Mouse (Mus musculus) cerebellum, adult 2 months (tissue): Measurements from ENCODE around the gene Kcnmb4. TPM values are rescaled to one million over a fixed set of nuclear protein-coding genes. Genes with fewer than 3 reads are reported as not detected.
A peak's percentile ranks its signal among the peaks of the same experiment; 100 is the strongest.

Experiments
- DNase-seq, 2 experiments: peaks; one replicate each; pipeline ENCODE4 v3.0.0; 2021
- H3K27ac ChIP-seq: fragments of 200-500 bp; 2 replicates; pipeline ENCODE4 v1.5.1; 2012; ENCODE audit warnings: low read length, control low read depth, inconsistent platforms; ENCODE audit not compliant: insufficient read depth
- H3K27me3 ChIP-seq: fragments of 200-500 bp; 2 replicates; pipeline ENCODE4 v1.6.1; 2012; ENCODE audit warnings: inconsistent platforms, mild to moderate bottlenecking, low read length, moderate library complexity; ENCODE audit not compliant: control insufficient read depth, insufficient read depth
- H3K4me1 ChIP-seq: fragments of 200-500 bp; 2 replicates; pipeline ENCODE4 v1.6.1; 2011; ENCODE audit warnings: low read length; ENCODE audit not compliant: control insufficient read depth, insufficient read depth
- H3K4me3 ChIP-seq: fragments of 200-500 bp; replicated peaks from 2 replicates; pipeline ENCODE3; 2011; ENCODE audit warnings: mild to moderate bottlenecking, low read depth, low read length, control low read depth; ENCODE audit not compliant: insufficient read depth
- CTCF ChIP-seq: fragments of 200-500 bp; IDR thresholded peaks from 2 replicates; pipeline ENCODE4 v1.5.1; 2011; ENCODE audit warnings: low read depth, mild to moderate bottlenecking, control low read depth, low read length, moderate library complexity, borderline replicate concordance; ENCODE audit not compliant: insufficient read depth
- POLR2A ChIP-seq: fragments of 200-500 bp; IDR thresholded peaks from 2 replicates; pipeline ENCODE4 v1.6.1; 2011; ENCODE audit warnings: low read length, control low read depth, borderline replicate concordance; ENCODE audit not compliant: insufficient read depth
- WGBS: fragments of 180-500 bp; shearing (Covaris S2); methylation state at CpG from one replicate; pipeline ENCODE4 v1.1.7; 2018; 5-methylcytosine and 5-hydroxymethylcytosine counted together
- polyA plus RNA-seq: library from polyadenylated mRNA; depleted of rRNA; stranded (reverse); fragments of >200 nt; gene quantifications from 2 replicates; pipeline ENCODE4 v1.2.3, GENCODE M21; 2012

Kcnmb4 gene
- polyA plus RNA-seq, 1 experiment = 88.8 TPM

DNA sequence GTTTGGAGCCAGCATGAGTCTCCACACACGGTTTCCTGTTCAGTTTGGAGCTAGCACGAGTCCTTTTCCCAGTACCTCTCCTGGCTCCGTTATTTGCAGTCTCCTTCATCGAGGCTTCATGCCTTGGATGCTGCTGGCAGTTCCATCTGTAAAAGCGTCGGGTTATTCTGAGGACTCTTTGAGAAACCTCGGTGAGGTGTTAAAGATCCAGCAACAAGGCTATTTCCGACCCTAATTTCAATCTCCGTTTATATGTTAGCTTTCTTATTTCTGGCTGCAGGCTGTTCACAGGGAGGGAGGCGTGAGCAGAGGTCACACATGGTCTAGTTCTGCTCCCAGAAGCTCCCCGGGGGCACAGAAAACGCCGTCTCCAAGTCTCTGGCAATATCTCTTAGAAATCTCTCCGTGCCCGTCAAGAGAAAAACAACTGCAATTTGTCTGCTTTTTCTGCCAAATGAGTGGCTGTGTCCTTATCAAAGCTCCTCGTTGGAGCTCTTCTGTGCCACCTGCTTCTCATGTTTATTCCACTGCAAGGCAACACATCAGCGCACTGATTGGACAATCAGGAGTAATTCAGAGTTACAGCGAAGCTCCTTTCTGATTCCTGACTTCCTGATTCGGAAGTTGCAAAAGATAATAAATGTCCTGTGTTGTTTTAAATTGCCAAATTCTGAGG is 65.9 kb downstream of the Kcnmb4 start:
- H3K27ac ChIP-seq = no peak overlapping the region
- TF ChIP-seq POLR2A = no peak
- no peak for TF ChIP-seq CTCF
- 16% methylated on average over 19 of the region's 19 CpGs for WGBS
- peaks cover 6% of the 10 kb centered on the region; the same call in 1 of the 2 replicates for H3K4me1 ChIP-seq
- DNase-seq = peak; percentile 14 to 18
- no peak overlapping the region for H3K4me3 ChIP-seq
- no peaks in the 10 kb centered on the region for H3K27me3 ChIP-seq

DNA sequence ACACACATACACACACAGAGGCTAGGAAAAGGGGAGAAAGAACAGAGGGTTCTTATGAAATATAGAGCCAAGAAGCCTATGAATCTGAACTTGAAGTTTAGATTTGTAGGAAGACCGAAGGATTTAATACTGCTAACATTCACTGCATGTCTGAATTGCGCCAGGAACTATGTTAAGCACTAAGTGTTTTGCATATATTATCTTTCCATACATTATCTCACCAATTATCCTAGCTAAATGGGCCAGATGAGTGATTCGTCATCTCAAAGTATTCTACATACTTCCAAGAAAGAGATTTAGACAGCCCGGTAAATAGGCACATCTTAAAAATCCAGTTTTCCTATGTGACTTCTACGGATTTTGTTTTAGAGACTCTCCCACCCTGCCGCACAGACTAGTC is 68.7 kb downstream of the Kcnmb4 start:
- Histone ChIP-seq H3K4me3 (no peak overlapping the region), H3K27ac (no peak overlapping the region), H3K4me1 (peaks cover 6% of the 10 kb centered on the region; the same call in 1 of the 2 replicates), H3K27me3 (no peaks in the 10 kb centered on the region)
- WGBS = 96% methylated on average over 6 of the region's 6 CpGs
- DNase-seq = no peak
- TF ChIP-seq POLR2A (no peak), CTCF (no peak)

DNA sequence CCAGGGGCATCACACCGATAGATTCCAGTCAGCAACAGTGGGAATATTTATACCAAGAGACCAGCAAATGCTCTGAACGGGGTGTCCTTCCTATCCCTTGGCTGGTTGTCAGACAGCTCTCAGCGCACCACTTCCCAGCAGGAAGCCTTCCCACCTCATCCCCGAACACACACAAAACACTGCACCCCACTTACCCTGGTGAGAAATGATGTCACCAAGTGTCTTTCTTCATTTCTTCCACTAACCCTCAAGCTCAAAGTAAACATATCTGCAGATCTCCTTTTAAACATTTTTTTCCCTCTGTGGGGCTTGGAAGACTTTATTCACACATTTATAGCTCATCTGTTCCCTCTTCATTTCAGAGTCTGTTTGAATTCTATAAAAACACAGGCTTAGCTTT is 70.0 kb downstream of the Kcnmb4 start:
- Histone ChIP-seq H3K27ac (no peak overlapping the region), H3K4me3 (no peak overlapping the region), H3K27me3 (no peaks in the 10 kb centered on the region), H3K4me1 (peaks cover 6% of the 10 kb centered on the region; the same call in 1 of the 2 replicates)
- TF ChIP-seq CTCF = no peak
- 24% methylated on average over 4 of the region's 4 CpGs for WGBS
- DNase-seq = no peak

DNA sequence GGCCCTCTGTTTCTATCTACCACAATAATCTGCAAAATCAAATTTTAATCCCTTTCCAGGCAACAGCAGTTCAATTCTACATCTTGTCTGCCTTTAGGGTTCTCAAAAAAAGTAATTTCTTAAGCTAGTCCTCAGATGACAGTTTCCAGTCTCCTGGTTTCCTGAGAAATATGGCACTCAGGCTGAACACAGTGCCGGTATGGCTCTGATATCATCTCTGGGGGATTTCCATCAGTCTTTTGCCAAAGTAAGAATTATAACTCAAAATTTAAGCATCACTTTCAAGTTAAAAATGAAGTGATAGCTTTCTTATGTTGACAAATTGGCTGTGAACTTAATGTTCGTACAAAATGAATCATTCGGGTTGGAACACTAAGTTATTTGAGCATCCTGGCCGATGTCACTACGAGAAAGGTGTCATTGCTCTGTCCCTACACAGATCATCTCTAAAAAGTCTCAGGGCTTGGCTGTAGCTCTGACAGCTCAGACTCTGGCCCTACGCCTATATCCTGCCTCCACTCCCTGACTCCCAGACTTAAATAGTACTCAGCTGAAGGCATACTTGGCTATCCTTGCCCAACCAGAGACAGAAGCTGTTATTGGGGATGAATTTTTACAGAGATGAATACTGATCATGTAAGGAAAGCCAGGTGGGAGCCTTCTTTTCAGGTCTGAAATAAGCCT is 70.8 kb downstream of the Kcnmb4 start:
- TF ChIP-seq POLR2A (no peak), CTCF (no peak)
- 52% methylated on average over 6 of the region's 6 CpGs for WGBS
- peak; percentile 20 to 51 for DNase-seq
- Histone ChIP-seq H3K27me3 (no peaks in the 10 kb centered on the region), H3K27ac (no peak overlapping the region), H3K4me3 (no peak overlapping the region), H3K4me1 (peaks cover 6% of the 10 kb centered on the region; the same call in 1 of the 2 replicates)

DNA sequence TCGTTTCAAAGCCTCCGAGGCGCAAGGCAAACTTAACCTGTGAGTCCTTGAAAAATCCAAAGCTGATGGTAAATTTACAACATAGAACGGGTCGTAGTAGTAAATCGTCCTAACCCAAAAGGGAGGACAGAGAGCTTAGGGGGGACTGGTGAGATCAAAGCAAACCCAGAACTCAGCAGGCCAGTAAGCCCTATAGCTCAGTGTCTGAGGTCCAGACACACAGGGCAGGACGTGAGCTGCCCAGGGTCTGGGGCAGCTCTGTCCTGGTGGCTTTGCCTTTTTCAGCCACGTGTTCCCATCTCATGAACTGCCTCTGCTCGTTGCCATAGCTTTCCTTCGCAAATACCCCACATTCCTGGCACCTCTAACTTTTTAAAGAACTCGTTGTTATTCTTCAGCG is 75.7 kb downstream of the Kcnmb4 start:
- Histone ChIP-seq H3K4me3 (no peak overlapping the region), H3K27me3 (no peaks in the 10 kb centered on the region), H3K27ac (no peak overlapping the region), H3K4me1 (peaks cover under 1% of the 10 kb centered on the region; the same call in 1 of the 2 replicates)
- no peak for DNase-seq
- no peak for TF ChIP-seq POLR2A
- TF ChIP-seq CTCF = no peak
- 76% methylated on average over 12 of the region's 12 CpGs for WGBS

DNA sequence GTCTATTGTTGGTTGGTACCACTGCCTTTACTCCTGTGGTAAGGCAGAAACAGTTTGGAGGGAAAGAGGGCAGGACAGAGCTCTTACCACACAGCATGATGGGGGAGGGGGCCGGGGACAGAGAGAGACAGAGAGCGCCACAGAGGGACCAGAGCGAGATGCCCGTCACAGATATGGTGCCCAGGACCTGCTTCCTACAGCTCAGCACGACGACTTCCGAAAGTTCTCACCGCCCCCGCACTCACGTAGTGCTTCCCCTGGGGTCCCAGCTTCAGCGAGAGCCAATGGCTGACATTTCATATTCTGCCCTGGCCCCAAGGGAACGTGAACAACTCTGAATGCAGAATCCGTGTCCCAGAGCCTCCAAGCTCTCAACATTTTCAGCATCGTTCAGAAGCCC is 76.1 kb downstream of the Kcnmb4 start:
- no peak for DNase-seq
- no peak overlapping the region for H3K27ac ChIP-seq
- no peaks in the 10 kb centered on the region for H3K4me1 ChIP-seq
- TF ChIP-seq CTCF = no peak
- TF ChIP-seq POLR2A = no peak
- H3K4me3 ChIP-seq = no peak overlapping the region
- H3K27me3 ChIP-seq = no peaks in the 10 kb centered on the region
- 43% methylated on average over 14 of the region's 14 CpGs for WGBS

DNA sequence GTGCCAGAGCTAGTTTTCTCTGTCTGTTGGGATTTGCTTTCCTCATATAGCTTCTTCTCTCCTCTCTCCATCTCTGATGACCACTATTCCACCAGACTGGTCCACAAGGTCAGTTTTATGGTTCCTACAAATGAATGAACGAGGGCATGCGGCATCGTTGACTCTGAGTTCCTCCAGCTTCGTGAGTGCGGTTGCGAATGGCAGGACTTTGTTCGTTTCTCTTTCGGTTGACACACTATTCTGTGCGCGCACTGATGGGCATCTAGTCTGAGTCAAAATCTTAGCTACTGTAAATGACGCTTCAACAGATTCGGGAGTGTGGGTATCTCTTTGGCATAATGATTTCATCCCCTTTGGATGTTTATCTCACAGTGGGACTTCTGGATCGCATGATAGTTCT is 76.7 kb downstream of the Kcnmb4 start:
- TF ChIP-seq POLR2A (no peak), CTCF (no peak)
- 91% methylated on average over 13 of the region's 13 CpGs for WGBS
- Histone ChIP-seq H3K4me1 (no peaks in the 10 kb centered on the region), H3K27me3 (no peaks in the 10 kb centered on the region), H3K27ac (no peak overlapping the region), H3K4me3 (no peak overlapping the region)
- no peak for DNase-seq

DNA sequence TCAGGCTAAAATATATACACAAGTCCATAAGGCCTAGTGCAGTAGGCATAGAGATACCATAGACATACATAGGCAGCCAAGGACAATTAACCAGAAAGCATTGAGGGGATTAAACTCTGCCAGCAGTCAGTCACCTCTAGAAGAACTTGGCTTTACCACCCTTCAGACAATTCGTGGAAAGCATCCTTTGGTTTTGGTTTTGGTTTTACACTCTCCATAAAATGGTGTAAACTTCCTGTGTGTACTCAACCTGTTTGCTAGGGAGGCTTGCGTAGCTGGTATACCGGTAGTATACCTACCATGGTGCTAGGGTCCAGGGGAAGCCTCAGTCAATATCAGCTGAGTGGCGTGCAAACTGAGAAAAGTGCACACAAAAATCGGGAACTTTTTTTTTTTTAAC is 77.4 kb downstream of the Kcnmb4 start:
- no peak overlapping the region for H3K4me3 ChIP-seq
- H3K27ac ChIP-seq = no peak overlapping the region
- WGBS = 85% methylated on average over 5 of the region's 5 CpGs
- DNase-seq = no peak
- H3K4me1 ChIP-seq = no peaks in the 10 kb centered on the region
- no peak for TF ChIP-seq POLR2A
- TF ChIP-seq CTCF = no peak
- H3K27me3 ChIP-seq = no peaks in the 10 kb centered on the region
